Mouse (Mus musculus) embryonic facial prominence, embryonic 10.5 days (tissue): ENCODE measurements around the gene Thumpd2. TPM values are rescaled to one million over a fixed set of nuclear protein-coding genes. Genes with fewer than 3 reads are reported as not detected.
A peak's percentile ranks its signal among the peaks of the same experiment; 100 is the strongest.

Source experiments
- DNase-seq: peaks from one replicate; pipeline ENCODE4 v3.0.0-alpha.2; 2017; ENCODE audit warnings: low spot score
- H3K27ac ChIP-seq: fragments of 300-500 bp; sonication (generic); replicated peaks from 2 replicates; pipeline ENCODE4 v1.5.1; 2016; ENCODE audit warnings: mild to moderate bottlenecking
- H3K27me3 ChIP-seq: fragments of 300-500 bp; sonication (generic); replicated peaks from 2 replicates; pipeline ENCODE4 v1.6.1; 2016; ENCODE audit warnings: low read depth, mild to moderate bottlenecking; ENCODE audit not compliant: poor library complexity, severe bottlenecking
- H3K36me3 ChIP-seq: fragments of 300-500 bp; sonication (generic); replicated peaks from 2 replicates; pipeline ENCODE4 v1.6.1; 2016; ENCODE audit warnings: mild to moderate bottlenecking, moderate library complexity
- H3K4me1 ChIP-seq: fragments of 300-500 bp; sonication (generic); 2 replicates; pipeline ENCODE4 v1.6.1; 2016
- H3K4me3 ChIP-seq: fragments of 300-500 bp; sonication (generic); 2 replicates; pipeline ENCODE4 v1.5.1; 2016; ENCODE audit warnings: mild to moderate bottlenecking, moderate library complexity
- H3K9me3 ChIP-seq: fragments of 300-500 bp; sonication (generic); 2 replicates; pipeline ENCODE4 v1.6.1; 2016; ENCODE audit warnings: mild to moderate bottlenecking
- WGBS: fragments of 180-500 bp; shearing (Covaris S2); methylation state at CpG from one replicate; pipeline ENCODE4 v1.1.7; 2016; 5-methylcytosine and 5-hydroxymethylcytosine counted together
- polyA plus RNA-seq: library from polyadenylated mRNA; unstranded; fragments of >200 nt; fragmentation: Nextera tagmentation; extraction: Ambion mirVana; gene quantifications from 2 replicates; pipeline ENCODE4 v1.2.1, GENCODE M21; 2016

The Thumpd2 gene
- polyA plus RNA-seq, 1 experiment from 2014 or later = 14.4 TPM

GRCm38 (mm10) chr17:81017132-81017531, 47.8 kb downstream of the Thumpd2 start:
- DNase-seq = no peak
- Histone ChIP-seq H3K27me3 (no peaks in the 10 kb centered on the region), H3K9me3 (no peaks in the 10 kb centered on the region), H3K36me3 (no peaks in the 10 kb centered on the region), H3K4me3 (no peak overlapping the region), H3K4me1 (peaks cover 14% of the 10 kb centered on the region), H3K27ac (no peak overlapping the region)
- 33% methylated on average over 1 of the region's 1 CpGs for WGBS

GRCm38 (mm10) chr17:81015814-81016447, 49.0 kb downstream of the Thumpd2 start:
- H3K27me3 ChIP-seq = no peaks in the 10 kb centered on the region
- peaks cover 19% of the 10 kb centered on the region for H3K4me1 ChIP-seq
- no peaks in the 10 kb centered on the region for H3K9me3 ChIP-seq
- WGBS = 47% methylated on average over 4 of the region's 4 CpGs
- H3K4me3 ChIP-seq = no peak overlapping the region
- no peaks in the 10 kb centered on the region for H3K36me3 ChIP-seq
- DNase-seq = peak; percentile 52
- H3K27ac ChIP-seq = no peak overlapping the region

- Histone ChIP-seq H3K9me3 (no peaks in the 10 kb centered on the region), H3K27ac (no peak overlapping the region), H3K36me3 (no peaks in the 10 kb centered on the region), H3K27me3 (no peaks in the 10 kb centered on the region), H3K4me1 (peaks cover 23% of the 10 kb centered on the region), H3K4me3 (no peak overlapping the region)
- 84% methylated on average over 18 of the region's 18 CpGs for WGBS
- no peak for DNase-seq
Observed at GRCm38 (mm10) chr17:81010844-81011685, 53.8 kb downstream of the Thumpd2 start.

- WGBS = 80% methylated on average over 3 of the region's 3 CpGs
- H3K4me1 ChIP-seq = peaks cover 30% of the 10 kb centered on the region
- H3K27me3 ChIP-seq = no peaks in the 10 kb centered on the region
- no peak for DNase-seq
- H3K4me3 ChIP-seq = no peak overlapping the region
- no peak overlapping the region for H3K27ac ChIP-seq
- H3K36me3 ChIP-seq = no peaks in the 10 kb centered on the region
- H3K9me3 ChIP-seq = no peaks in the 10 kb centered on the region
Observed at GRCm38 (mm10) chr17:81010199-81010598, 54.7 kb downstream of the Thumpd2 start.

- no peaks in the 10 kb centered on the region for H3K36me3 ChIP-seq
- no peaks in the 10 kb centered on the region for H3K27me3 ChIP-seq
- 87% methylated on average over 10 of the region's 10 CpGs for WGBS
- H3K4me3 ChIP-seq = no peak overlapping the region
- no peak overlapping the region for H3K27ac ChIP-seq
- H3K4me1 ChIP-seq = peaks cover 30% of the 10 kb centered on the region
- no peak for DNase-seq
- no peaks in the 10 kb centered on the region for H3K9me3 ChIP-seq
Observed at GRCm38 (mm10) chr17:81009112-81009511, 55.8 kb downstream of the Thumpd2 start.

GRCm38 (mm10) chr17:81005292-81005691, 59.6 kb downstream of the Thumpd2 start:
- H3K4me3 ChIP-seq = no peak overlapping the region
- no peaks in the 10 kb centered on the region for H3K36me3 ChIP-seq
- DNase-seq = no peak
- H3K27me3 ChIP-seq = no peaks in the 10 kb centered on the region
- WGBS = 63% methylated on average over 8 of the region's 8 CpGs
- H3K4me1 ChIP-seq = peaks cover 31% of the 10 kb centered on the region
- no peaks in the 10 kb centered on the region for H3K9me3 ChIP-seq
- no peak overlapping the region for H3K27ac ChIP-seq

GRCm38 (mm10) chr17:81004454-81004853, 60.4 kb downstream of the Thumpd2 start:
- Histone ChIP-seq H3K36me3 (no peaks in the 10 kb centered on the region), H3K27ac (no peak overlapping the region), H3K4me1 (peaks cover 28% of the 10 kb centered on the region), H3K4me3 (no peak overlapping the region), H3K27me3 (no peaks in the 10 kb centered on the region), H3K9me3 (no peaks in the 10 kb centered on the region)
- no peak for DNase-seq
- WGBS = 87% methylated on average over 11 of the region's 11 CpGs

GRCm38 (mm10) chr17:81002130-81002529, 62.8 kb downstream of the Thumpd2 start:
- no peaks in the 10 kb centered on the region for H3K27me3 ChIP-seq
- H3K27ac ChIP-seq = no peak overlapping the region
- WGBS = 71% methylated on average over 5 of the region's 5 CpGs
- DNase-seq = no peak
- no peaks in the 10 kb centered on the region for H3K9me3 ChIP-seq
- no peak overlapping the region for H3K4me3 ChIP-seq
- peaks cover 29% of the 10 kb centered on the region for H3K4me1 ChIP-seq
- no peaks in the 10 kb centered on the region for H3K36me3 ChIP-seq

- peaks cover 29% of the 10 kb centered on the region for H3K4me1 ChIP-seq
- H3K27me3 ChIP-seq = no peaks in the 10 kb centered on the region
- 79% methylated on average over 4 of the region's 4 CpGs for WGBS
- H3K27ac ChIP-seq = no peak overlapping the region
- H3K9me3 ChIP-seq = no peaks in the 10 kb centered on the region
- no peak overlapping the region for H3K4me3 ChIP-seq
- H3K36me3 ChIP-seq = no peaks in the 10 kb centered on the region
- no peak for DNase-seq
Observed at GRCm38 (mm10) chr17:81001647-81002046, 63.2 kb downstream of the Thumpd2 start.

- H3K36me3 ChIP-seq = no peaks in the 10 kb centered on the region
- no peaks in the 10 kb centered on the region for H3K27me3 ChIP-seq
- 51% methylated on average over 12 of the region's 12 CpGs for WGBS
- DNase-seq = no peak
- peaks cover 23% of the 10 kb centered on the region for H3K4me1 ChIP-seq
- 0 out of 2 replicates have a peak overlapping the region, but pooled peaks have one; percentile 10 for H3K27ac ChIP-seq
- H3K4me3 ChIP-seq = no peak overlapping the region
- H3K9me3 ChIP-seq = no peaks in the 10 kb centered on the region
Observed at GRCm38 (mm10) chr17:81001010-81001409, 63.9 kb downstream of the Thumpd2 start.

- peaks cover 17% of the 10 kb centered on the region for H3K4me1 ChIP-seq
- no peaks in the 10 kb centered on the region for H3K36me3 ChIP-seq
- no peak overlapping the region for H3K4me3 ChIP-seq
- DNase-seq = no peak
- WGBS = 61% methylated on average over 6 of the region's 6 CpGs
- no peak overlapping the region for H3K27ac ChIP-seq
- H3K27me3 ChIP-seq = no peaks in the 10 kb centered on the region
- H3K9me3 ChIP-seq = no peaks in the 10 kb centered on the region
Observed at GRCm38 (mm10) chr17:80998958-80999357, 65.9 kb downstream of the Thumpd2 start.

- H3K4me1 ChIP-seq = peaks cover 17% of the 10 kb centered on the region
- no peaks in the 10 kb centered on the region for H3K36me3 ChIP-seq
- no peak for DNase-seq
- H3K4me3 ChIP-seq = no peak overlapping the region
- no peaks in the 10 kb centered on the region for H3K27me3 ChIP-seq
- H3K27ac ChIP-seq = no peak overlapping the region
- WGBS = 82% methylated on average over 2 of the region's 2 CpGs
- H3K9me3 ChIP-seq = no peaks in the 10 kb centered on the region
Observed at GRCm38 (mm10) chr17:80997226-80997625, 67.7 kb downstream of the Thumpd2 start.
